Mouse (Mus musculus) inflammation-experienced regulatory T-cells (primary cell): Measurements from ENCODE around the gene Elof1. TPM values are rescaled to one million over a fixed set of nuclear protein-coding genes. Genes with fewer than 3 reads are reported as not detected.

Experiments used
- polyA plus RNA-seq, 2 experiments: library from polyadenylated mRNA; unstranded; fragments of 100-300 nt; shearing (Covaris generic); gene quantifications; one replicate each; pipeline ENCODE4 v1.2.1; 2017

Gene Elof1
- polyA plus RNA-seq: 10 to 100 TPM; 76.8 to 82.5 TPM

GRCm38 (mm10) chr9:22116740-22117426 is at the start of gene Elof1:
Elof1 (minus strand) TSS chr9:22117172.

GRCm38 (mm10) chr9:22156497-22157245 is 39.7 kb upstream of the Elof1 start, which contains the start of gene Pigyl:
Pigyl (plus strand) TSS chr9:22156846.

GRCm38 (mm10) chr9:22135644-22136390 is 18.8 kb upstream of the Elof1 start, which contains the start of gene Acp5:
Acp5 (minus strand) TSS chr9:22135711.

GRCm38 (mm10) chr9:22098993-22099696 is 17.8 kb downstream of the Elof1 start, which contains the start of gene Cnn1:
Cnn1 (plus strand) TSS chr9:22099216.

GRCm38 (mm10) chr9:22085022-22085834 is 31.7 kb downstream of the Elof1 start, which contains the start of gene Ecsit:
Ecsit (minus strand) TSS chr9:22085438.

GRCm38 (mm10) chr9:22070791-22071573 is 46.0 kb downstream of the Elof1 start, which contains the start of the genes Gm49318 and Zfp653:
Gm49318 (minus strand) TSS chr9:22071259.
Zfp653 (minus strand) TSS chr9:22071376.

Other genes starting within 250 kb of the Elof1 start
- 10 to 100 TPM; 14.8 to 29.0 TPM for gene Rab3d, start 199.0 kb downstream of the Elof1 start, polyA plus RNA-seq
- gene Ccdc159, start 189.7 kb downstream of the Elof1 start, polyA plus RNA-seq: 1 to 10 TPM in 1 of 2 experiments, under 1 TPM in 1; 0.86 to 1.5 TPM
- 1 to 10 TPM; 3.6 to 8.0 TPM for gene Tmem205, start 189.6 kb downstream of the Elof1 start, polyA plus RNA-seq
- 1 to 10 TPM; 1.6 to 1.9 TPM for gene Plppr2, start 180.1 kb downstream of the Elof1 start, polyA plus RNA-seq
- 10 to 100 TPM; 11.8 to 12.4 TPM for gene Swsap1, start 161.4 kb downstream of the Elof1 start, polyA plus RNA-seq
- gene Epor, start 153.7 kb downstream of the Elof1 start, polyA plus RNA-seq: under 1 TPM in 1 of 2 experiments, not detected in 1; 0.84 TPM
- under 1 TPM in 1 of 2 experiments, not detected in 1; 0.20 TPM for gene Rgl3, start 127.7 kb downstream of the Elof1 start, polyA plus RNA-seq
- under 1 TPM; 0.18 to 0.49 TPM for gene Ccdc151, start 114.5 kb downstream of the Elof1 start, polyA plus RNA-seq
- gene Prkcsh, start 114.4 kb downstream of the Elof1 start, polyA plus RNA-seq: 10 to 100 TPM; 76.4 to 98.0 TPM
- gene Elavl3, start 65.1 kb downstream of the Elof1 start, polyA plus RNA-seq: under 1 TPM; 0.24 to 0.78 TPM
- not detected for gene Gm49318, start 45.9 kb downstream of the Elof1 start, polyA plus RNA-seq
- 10 to 100 TPM; 19.8 to 27.0 TPM for gene Zfp653, start 45.8 kb downstream of the Elof1 start, polyA plus RNA-seq
- 10 to 100 TPM; 45.4 to 50.3 TPM for gene Ecsit, start 31.7 kb downstream of the Elof1 start, polyA plus RNA-seq
- under 1 TPM; 0.13 to 0.38 TPM for gene Cnn1, start 18.0 kb downstream of the Elof1 start, polyA plus RNA-seq
- gene Acp5, start 18.5 kb upstream of the Elof1 start, polyA plus RNA-seq: 100 to 1,000 TPM; 197 to 281 TPM
- 10 to 100 TPM; 38.0 to 39.5 TPM for gene Pigyl, start 39.7 kb upstream of the Elof1 start, polyA plus RNA-seq
- gene Zfp872, start 70.9 kb upstream of the Elof1 start, polyA plus RNA-seq: under 1 TPM; 0.11 to 0.22 TPM
- gene Zfp809, start 108.5 kb upstream of the Elof1 start, polyA plus RNA-seq: 10 to 100 TPM; 35.2 to 35.5 TPM
- gene Zfp599, start 142.7 kb upstream of the Elof1 start, polyA plus RNA-seq: 1 to 10 TPM; 1.9 to 5.8 TPM
- 10 to 100 TPM; 20.5 to 21.8 TPM for gene Zfp810, start 190.5 kb upstream of the Elof1 start, polyA plus RNA-seq